Mouse (Mus musculus): ENCODE results near the gene Aqp3. TPM values are rescaled to one million over a fixed set of nuclear protein-coding genes. Genes with fewer than 3 reads are reported as not detected.

Aqp3 gene
- polyA plus RNA-seq, 1 experiment from 2014 or later, result 10.7 TPM

DNA sequence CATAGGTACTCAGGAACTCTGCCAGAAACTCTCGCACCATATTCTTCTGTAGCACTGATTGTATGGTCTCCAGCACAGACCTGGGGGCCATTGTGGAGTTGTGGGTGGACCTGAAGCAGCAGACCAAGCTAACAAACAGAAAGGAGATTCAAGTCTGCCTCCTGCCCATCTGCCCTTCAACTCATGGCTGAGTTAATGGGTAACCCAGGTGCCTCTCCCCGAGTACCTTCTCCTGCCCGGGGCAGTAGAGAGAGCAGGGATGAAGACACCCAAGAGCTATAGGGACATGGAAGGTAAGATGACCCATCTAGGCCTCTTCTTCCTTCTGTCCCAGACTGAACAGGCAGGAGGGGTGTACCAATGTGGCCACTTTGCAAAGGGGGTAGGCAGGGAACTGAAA lies 52.7 kb downstream of the Aqp3 start:
- no peaks in the 10 kb centered on the region for H3K36me3 ChIP-seq (replicated peaks; ENCODE audit: insufficient read depth, low read length)
- 0 out of 2 replicates have a peak overlapping the region, but pooled peaks have one; percentile 16 for H3K9ac ChIP-seq (replicated peaks)
- no peak overlapping the region for H3K4me3 ChIP-seq (ENCODE audit: low read depth, low read length)
- TF ChIP-seq EP300 (IDR thresholded peaks at IDR 0.05; ENCODE audit: low read depth), result no peak
- TF ChIP-seq CTCF (IDR thresholded peaks at IDR 0.05; ENCODE audit: low read depth), result no peak
- ATAC-seq (peak; percentile 54), DNase-seq (no peak)
- peak overlapping the region; percentile 47 for H3K4me2 ChIP-seq (ENCODE audit: low read depth, low read length)
- 72% methylated on average over 3 of the region's 3 CpGs for WGBS (ENCODE audit: insufficient replicate concordance)
- H3K4me1 ChIP-seq (ENCODE audit: insufficient read depth), result peaks cover 5% of the 10 kb centered on the region
- no peak overlapping the region for H3K27ac ChIP-seq (ENCODE audit: low read depth)
- no peaks in the 10 kb centered on the region for H3K27me3 ChIP-seq (ENCODE audit: insufficient read depth, low read length)
- H3K9me3 ChIP-seq (ENCODE audit: low read length), result no peaks in the 10 kb centered on the region

DNA sequence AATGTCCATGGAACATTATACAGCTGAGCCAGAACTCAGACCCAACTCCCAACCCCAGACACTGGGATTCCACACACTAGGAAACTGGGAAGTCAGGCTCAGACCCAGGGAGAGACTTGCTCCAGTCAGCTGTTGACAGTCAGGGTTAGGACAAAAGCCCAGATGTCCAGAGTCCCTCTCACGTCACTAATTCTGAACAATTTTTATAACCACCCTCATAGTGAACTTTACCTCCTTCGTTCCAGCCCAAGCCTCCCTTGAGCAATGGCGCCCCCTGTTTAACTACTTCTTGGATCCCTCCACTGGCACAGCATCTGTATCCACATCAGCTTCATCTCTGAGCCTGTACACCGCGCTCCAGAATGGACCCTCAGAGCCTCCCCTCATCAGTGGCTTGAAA lies 54.0 kb downstream of the Aqp3 start:
- Histone ChIP-seq H3K36me3 (replicated peaks; ENCODE audit: insufficient read depth, low read length) (no peaks in the 10 kb centered on the region), H3K4me1 (ENCODE audit: insufficient read depth) (peaks cover 5% of the 10 kb centered on the region), H3K4me3 (ENCODE audit: low read depth, low read length) (no peak overlapping the region), H3K9me3 (ENCODE audit: low read length) (no peaks in the 10 kb centered on the region), H3K27ac (ENCODE audit: low read depth) (no peak overlapping the region), H3K9ac (replicated peaks) (no peak overlapping the region), H3K27me3 (ENCODE audit: insufficient read depth, low read length) (no peaks in the 10 kb centered on the region), H3K4me2 (ENCODE audit: low read depth, low read length) (no peak overlapping the region)
- WGBS (ENCODE audit: insufficient replicate concordance), result 77% methylated on average over 5 of the region's 5 CpGs
- TF ChIP-seq CTCF (IDR thresholded peaks at IDR 0.05; ENCODE audit: low read depth) (peak; percentile 26), EP300 (IDR thresholded peaks at IDR 0.05; ENCODE audit: low read depth) (no peak)
- no peak for ATAC-seq
- DNase-seq, result no peak

DNA sequence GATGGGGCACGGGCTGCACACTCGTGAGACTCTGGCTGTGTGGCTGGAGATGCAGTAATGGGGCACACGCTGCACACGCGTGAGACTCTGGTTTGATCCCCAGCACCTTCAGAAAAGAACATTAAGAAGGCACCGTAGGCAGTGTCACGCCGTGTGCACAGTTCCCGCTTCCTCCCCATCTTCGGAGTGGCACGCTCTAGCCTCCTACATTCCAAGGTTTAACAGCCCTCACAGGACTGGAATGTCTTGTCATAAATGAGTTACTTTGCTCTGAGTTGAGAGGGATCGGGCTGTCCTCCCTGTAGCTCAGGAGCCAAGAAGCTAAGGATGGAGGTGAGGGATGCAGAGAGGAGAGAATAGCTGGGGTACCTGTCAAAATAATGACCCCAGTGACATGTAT lies 55.1 kb downstream of the Aqp3 start:
- Histone ChIP-seq H3K27me3 (ENCODE audit: insufficient read depth, low read length) (no peaks in the 10 kb centered on the region), H3K4me3 (ENCODE audit: low read depth, low read length) (no peak overlapping the region), H3K4me1 (ENCODE audit: insufficient read depth) (peaks cover 5% of the 10 kb centered on the region), H3K36me3 (replicated peaks; ENCODE audit: insufficient read depth, low read length) (no peaks in the 10 kb centered on the region), H3K9ac (replicated peaks) (no peak overlapping the region), H3K4me2 (ENCODE audit: low read depth, low read length) (no peak overlapping the region), H3K9me3 (ENCODE audit: low read length) (no peaks in the 10 kb centered on the region), H3K27ac (ENCODE audit: low read depth) (no peak overlapping the region)
- TF ChIP-seq EP300 (IDR thresholded peaks at IDR 0.05; ENCODE audit: low read depth), result no peak
- no peak for TF ChIP-seq CTCF (IDR thresholded peaks at IDR 0.05; ENCODE audit: low read depth)
- DNase-seq (no peak), ATAC-seq (no peak)
- 86% methylated on average over 12 of the region's 12 CpGs for WGBS (ENCODE audit: insufficient replicate concordance)

Other genes starting within 250 kb of the Aqp3 start
- 26.4 and 30.2 TPM in 2 replicates for gene B4galt1, start 244.2 kb downstream of the Aqp3 start, polyA plus RNA-seq (2015; fragmentation: Nextera tagmentation; extraction: Ambion mirVana)
- gene Spink4, start 178.1 kb downstream of the Aqp3 start, polyA plus RNA-seq (2015; fragmentation: Nextera tagmentation; extraction: Ambion mirVana), result 0.65 and 1.2 TPM in 2 replicates
- gene Bag1, start 149.9 kb downstream of the Aqp3 start, polyA plus RNA-seq (2015; fragmentation: Nextera tagmentation; extraction: Ambion mirVana), result 128 and 136 TPM in 2 replicates
- 46.6 and 49.3 TPM in 2 replicates for gene Chmp5, start 149.8 kb downstream of the Aqp3 start, polyA plus RNA-seq (2015; fragmentation: Nextera tagmentation; extraction: Ambion mirVana)
- 18.2 and 19.4 TPM in 2 replicates for gene Nfx1, start 127.3 kb downstream of the Aqp3 start, polyA plus RNA-seq (2015; fragmentation: Nextera tagmentation; extraction: Ambion mirVana)
- gene Aqp7, start 50.0 kb downstream of the Aqp3 start, polyA plus RNA-seq (2015; fragmentation: Nextera tagmentation; extraction: Ambion mirVana), result 2.1 and 2.3 TPM in 2 replicates
- 4.3 and 4.7 TPM in 2 replicates for gene Nol6, start 26.3 kb upstream of the Aqp3 start, polyA plus RNA-seq (2015; fragmentation: Nextera tagmentation; extraction: Ambion mirVana)
- 39.4 and 43.9 TPM in 2 replicates for gene Ube2r2, start 37.6 kb upstream of the Aqp3 start, polyA plus RNA-seq (2015; fragmentation: Nextera tagmentation; extraction: Ambion mirVana)
- 8.3 and 10.8 TPM in 2 replicates for gene Ubap2, start 177.0 kb upstream of the Aqp3 start, polyA plus RNA-seq (2015; fragmentation: Nextera tagmentation; extraction: Ambion mirVana)
- 35.8 and 39.6 TPM in 2 replicates for gene Dcaf12, start 216.7 kb upstream of the Aqp3 start, polyA plus RNA-seq (2015; fragmentation: Nextera tagmentation; extraction: Ambion mirVana)

Measured in liver, postnatal 0 days (tissue).